Mouse (Mus musculus): ENCODE measurements at regions not wholly inside any gene's neighbourhood (a gene's known extent, or its start where the extent isn't known, plus 50 kb on each side); places are given as distances from the start of the nearest gene placed in this dataset.

- WGBS = 87% methylated on average over 10 of the region's 10 CpGs
- no peaks in the 10 kb centered on the region; the same call in 1 of the 2 replicates for H3K27me3 ChIP-seq (ENCODE audit: control insufficient read depth, insufficient read depth, low read length)
- H3K9me3 ChIP-seq (ENCODE audit: control insufficient read depth, low read length) = no peaks in the 10 kb centered on the region
- H3K27ac ChIP-seq (ENCODE audit: low read depth, low read length) = no peak overlapping the region
- no peaks in the 10 kb centered on the region for H3K4me1 ChIP-seq (replicated peaks; ENCODE audit: control insufficient read depth, insufficient read depth, low read length)
- DNase-seq (ENCODE audit: low spot score) (no peak), ATAC-seq (ENCODE audit: low FRiP score) (no peak)
- no peak overlapping the region for H3K4me2 ChIP-seq (replicated peaks; ENCODE audit: low read depth, low read length)
- no peak overlapping the region for H3K4me3 ChIP-seq (ENCODE audit: low read depth, low read length)
- H3K9ac ChIP-seq (ENCODE audit: low read depth, low read length) = no peak overlapping the region
- H3K36me3 ChIP-seq (ENCODE audit: control insufficient read depth, insufficient read depth, low read length) = no peaks in the 10 kb centered on the region
Observed at GRCm38 (mm10) chr9:61694206-61694605, 220.1 kb downstream of the Rplp1 start.

DNA sequence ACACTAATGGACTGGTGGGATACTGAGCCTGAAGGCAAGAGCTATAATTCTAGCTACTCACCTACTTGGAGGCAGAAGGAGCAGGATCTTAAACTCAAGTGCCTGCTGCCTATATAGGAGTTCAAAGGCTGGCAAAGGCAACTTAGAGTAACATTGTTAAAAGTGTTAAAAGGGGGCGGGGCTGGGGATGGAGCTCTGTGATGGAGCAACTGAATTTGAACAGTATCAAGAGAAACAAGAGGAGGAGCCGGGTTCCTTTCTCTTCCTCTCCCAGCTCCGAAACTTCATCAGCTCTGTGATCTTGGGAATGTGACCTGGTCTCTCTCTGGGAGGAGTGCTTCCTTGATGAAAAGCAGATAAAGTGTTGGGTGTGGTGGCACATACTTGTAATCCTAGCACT, 223.6 kb downstream of the Rplp1 start:
- H3K36me3 ChIP-seq (ENCODE audit: control insufficient read depth, insufficient read depth, low read length) = no peaks in the 10 kb centered on the region
- no peak overlapping the region for H3K4me3 ChIP-seq (ENCODE audit: low read depth, low read length)
- DNase-seq (ENCODE audit: low spot score) = no peak
- H3K9ac ChIP-seq (ENCODE audit: low read depth, low read length) = no peak overlapping the region
- ATAC-seq (ENCODE audit: low FRiP score) = no peak
- H3K27ac ChIP-seq (ENCODE audit: low read depth, low read length) = no peak overlapping the region
- H3K27me3 ChIP-seq (ENCODE audit: control insufficient read depth, insufficient read depth, low read length) = no peaks in the 10 kb centered on the region; the same call in 1 of the 2 replicates
- no peaks in the 10 kb centered on the region for H3K4me1 ChIP-seq (replicated peaks; ENCODE audit: control insufficient read depth, insufficient read depth, low read length)
- 88% methylated on average over 3 of the region's 3 CpGs for WGBS
- no peak overlapping the region for H3K4me2 ChIP-seq (replicated peaks; ENCODE audit: low read depth, low read length)
- no peaks in the 10 kb centered on the region for H3K9me3 ChIP-seq (ENCODE audit: control insufficient read depth, low read length)

- ATAC-seq (ENCODE audit: low FRiP score) = no peak
- Histone ChIP-seq H3K4me2 (replicated peaks; ENCODE audit: low read depth, low read length) (no peak overlapping the region), H3K4me3 (ENCODE audit: low read depth, low read length) (no peak overlapping the region), H3K27me3 (ENCODE audit: control insufficient read depth, insufficient read depth, low read length) (no peaks in the 10 kb centered on the region; the same call in 1 of the 2 replicates), H3K9ac (ENCODE audit: low read depth, low read length) (no peak overlapping the region), H3K9me3 (ENCODE audit: control insufficient read depth, low read length) (no peaks in the 10 kb centered on the region), H3K27ac (ENCODE audit: low read depth, low read length) (no peak overlapping the region), H3K4me1 (replicated peaks; ENCODE audit: control insufficient read depth, insufficient read depth, low read length) (no peaks in the 10 kb centered on the region), H3K36me3 (ENCODE audit: control insufficient read depth, insufficient read depth, low read length) (no peaks in the 10 kb centered on the region)
- 86% methylated on average over 7 of the region's 7 CpGs for whole genome bisulfite sequencing
- DNase-seq (ENCODE audit: low spot score) = no peak
Observed at GRCm38 (mm10) chr9:61689939-61690338, 224.4 kb downstream of the Rplp1 start.

GRCm38 (mm10) chr9:61689516-61689915, 224.8 kb downstream of the Rplp1 start:
- H3K9ac ChIP-seq (ENCODE audit: low read depth, low read length) = no peak overlapping the region
- WGBS = 23% methylated on average over 5 of the region's 5 CpGs
- DNase-seq (ENCODE audit: low spot score) = no peak
- H3K4me1 ChIP-seq (replicated peaks; ENCODE audit: control insufficient read depth, insufficient read depth, low read length) = no peaks in the 10 kb centered on the region
- H3K27me3 ChIP-seq (ENCODE audit: control insufficient read depth, insufficient read depth, low read length) = no peaks in the 10 kb centered on the region; the same call in 1 of the 2 replicates
- no peak overlapping the region for H3K27ac ChIP-seq (ENCODE audit: low read depth, low read length)
- no peaks in the 10 kb centered on the region for H3K9me3 ChIP-seq (ENCODE audit: control insufficient read depth, low read length)
- no peaks in the 10 kb centered on the region for H3K36me3 ChIP-seq (ENCODE audit: control insufficient read depth, insufficient read depth, low read length)
- ATAC-seq (ENCODE audit: low FRiP score) = no peak
- H3K4me3 ChIP-seq (ENCODE audit: low read depth, low read length) = no peak overlapping the region
- no peak overlapping the region for H3K4me2 ChIP-seq (replicated peaks; ENCODE audit: low read depth, low read length)

GRCm38 (mm10) chr9:61683557-61683956, 230.8 kb downstream of the Rplp1 start:
- Histone ChIP-seq H3K27ac (ENCODE audit: low read depth, low read length) (no peak overlapping the region), H3K9me3 (ENCODE audit: control insufficient read depth, low read length) (no peaks in the 10 kb centered on the region), H3K4me3 (ENCODE audit: low read depth, low read length) (no peak overlapping the region), H3K9ac (ENCODE audit: low read depth, low read length) (no peak overlapping the region), H3K4me2 (replicated peaks; ENCODE audit: low read depth, low read length) (no peak overlapping the region), H3K27me3 (ENCODE audit: control insufficient read depth, insufficient read depth, low read length) (no peaks in the 10 kb centered on the region), H3K4me1 (replicated peaks; ENCODE audit: control insufficient read depth, insufficient read depth, low read length) (no peaks in the 10 kb centered on the region), H3K36me3 (ENCODE audit: control insufficient read depth, insufficient read depth, low read length) (no peaks in the 10 kb centered on the region)
- 84% methylated on average over 4 of the region's 4 CpGs for WGBS
- no peak for DNase-seq (ENCODE audit: low spot score)
- no peak for ATAC-seq (ENCODE audit: low FRiP score)

GRCm38 (mm10) chr9:61682744-61683259, 231.5 kb downstream of the Rplp1 start:
- H3K4me1 ChIP-seq (replicated peaks; ENCODE audit: control insufficient read depth, insufficient read depth, low read length) = no peaks in the 10 kb centered on the region
- no peaks in the 10 kb centered on the region for H3K9me3 ChIP-seq (ENCODE audit: control insufficient read depth, low read length)
- H3K9ac ChIP-seq (ENCODE audit: low read depth, low read length) = no peak overlapping the region
- 87% methylated on average over 5 of the region's 5 CpGs for WGBS
- ATAC-seq (ENCODE audit: low FRiP score) (no peak), DNase-seq (ENCODE audit: low spot score) (no peak)
- H3K27ac ChIP-seq (ENCODE audit: low read depth, low read length) = no peak overlapping the region
- no peaks in the 10 kb centered on the region for H3K27me3 ChIP-seq (ENCODE audit: control insufficient read depth, insufficient read depth, low read length)
- no peak overlapping the region for H3K4me3 ChIP-seq (ENCODE audit: low read depth, low read length)
- no peaks in the 10 kb centered on the region for H3K36me3 ChIP-seq (ENCODE audit: control insufficient read depth, insufficient read depth, low read length)
- no peak overlapping the region for H3K4me2 ChIP-seq (replicated peaks; ENCODE audit: low read depth, low read length)

DNA sequence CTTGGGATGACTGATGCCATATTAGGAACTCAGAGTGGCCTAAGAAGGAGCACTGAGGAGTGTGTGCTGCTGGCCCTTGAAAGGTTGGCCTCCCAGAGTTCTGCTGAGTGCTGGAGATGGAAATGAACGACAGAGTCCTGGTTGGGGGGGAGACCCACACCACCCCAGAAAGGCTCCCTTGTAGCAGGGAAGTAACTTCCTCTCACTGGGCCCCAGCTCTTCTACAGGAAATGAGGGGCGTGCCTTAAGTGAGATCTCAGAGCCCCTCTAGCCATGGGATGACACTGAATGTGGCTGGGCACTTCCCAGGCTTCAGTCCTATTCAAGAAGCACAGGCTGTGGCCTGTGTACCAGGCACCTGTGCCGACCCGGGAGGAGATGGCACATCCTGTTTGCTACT, 232.0 kb downstream of the Rplp1 start:
- Histone ChIP-seq H3K4me3 (ENCODE audit: low read depth, low read length) (no peak overlapping the region), H3K9ac (ENCODE audit: low read depth, low read length) (no peak overlapping the region), H3K4me1 (replicated peaks; ENCODE audit: control insufficient read depth, insufficient read depth, low read length) (no peaks in the 10 kb centered on the region), H3K27me3 (ENCODE audit: control insufficient read depth, insufficient read depth, low read length) (no peaks in the 10 kb centered on the region), H3K27ac (ENCODE audit: low read depth, low read length) (no peak overlapping the region), H3K4me2 (replicated peaks; ENCODE audit: low read depth, low read length) (no peak overlapping the region), H3K9me3 (ENCODE audit: control insufficient read depth, low read length) (no peaks in the 10 kb centered on the region), H3K36me3 (ENCODE audit: control insufficient read depth, insufficient read depth, low read length) (no peaks in the 10 kb centered on the region)
- ATAC-seq (ENCODE audit: low FRiP score) (no peak), DNase-seq (ENCODE audit: low spot score) (no peak)
- WGBS = 66% methylated on average over 4 of the region's 4 CpGs

- Histone ChIP-seq H3K4me3 (ENCODE audit: low read depth, low read length) (no peak overlapping the region), H3K27me3 (ENCODE audit: control insufficient read depth, insufficient read depth, low read length) (no peaks in the 10 kb centered on the region), H3K4me1 (replicated peaks; ENCODE audit: control insufficient read depth, insufficient read depth, low read length) (no peaks in the 10 kb centered on the region), H3K27ac (ENCODE audit: low read depth, low read length) (no peak overlapping the region), H3K36me3 (ENCODE audit: control insufficient read depth, insufficient read depth, low read length) (no peaks in the 10 kb centered on the region), H3K9me3 (ENCODE audit: control insufficient read depth, low read length) (no peaks in the 10 kb centered on the region), H3K9ac (ENCODE audit: low read depth, low read length) (no peak overlapping the region), H3K4me2 (replicated peaks; ENCODE audit: low read depth, low read length) (no peak overlapping the region)
- ATAC-seq (ENCODE audit: low FRiP score) (no peak), DNase-seq (ENCODE audit: low spot score) (no peak)
- 70% methylated on average over 5 of the region's 5 CpGs for WGBS
Observed at GRCm38 (mm10) chr9:61681406-61681805, 232.9 kb downstream of the Rplp1 start.

GRCm38 (mm10) chr9:61680911-61681311, 233.4 kb downstream of the Rplp1 start:
- no peaks in the 10 kb centered on the region for H3K9me3 ChIP-seq (ENCODE audit: control insufficient read depth, low read length)
- DNase-seq (ENCODE audit: low spot score) = no peak
- H3K27ac ChIP-seq (ENCODE audit: low read depth, low read length) = no peak overlapping the region
- no peaks in the 10 kb centered on the region for H3K36me3 ChIP-seq (ENCODE audit: control insufficient read depth, insufficient read depth, low read length)
- H3K9ac ChIP-seq (ENCODE audit: low read depth, low read length) = no peak overlapping the region
- no peak overlapping the region for H3K4me2 ChIP-seq (replicated peaks; ENCODE audit: low read depth, low read length)
- H3K4me1 ChIP-seq (replicated peaks; ENCODE audit: control insufficient read depth, insufficient read depth, low read length) = no peaks in the 10 kb centered on the region
- H3K4me3 ChIP-seq (ENCODE audit: low read depth, low read length) = no peak overlapping the region
- WGBS = 42% methylated on average over 6 of the region's 6 CpGs
- no peaks in the 10 kb centered on the region for H3K27me3 ChIP-seq (ENCODE audit: control insufficient read depth, insufficient read depth, low read length)
- ATAC-seq (ENCODE audit: low FRiP score) = no peak

All from hindbrain, embryonic 11.5 days (tissue).